Mouse (Mus musculus): ENCODE measurements around the gene Efhc1.

- TF ChIP-seq CTCF (IDR thresholded peaks at IDR 0.05; ENCODE audit: low read depth, low read length) (no peak), POLR2A (IDR thresholded peaks at IDR 0.05; ENCODE audit: insufficient read depth, low read length) (no peak)
These were observed 80.2 kb downstream of the Efhc1 start for GRCm38 (mm10) chr1:21031650-21032049.

Measured in ES-Bruce4 (cell line).